Mouse (Mus musculus) layer of hippocampus, postnatal 25 days (tissue): ENCODE measurements around the gene Vnn1. TPM values are rescaled to one million over a fixed set of nuclear protein-coding genes. Genes with fewer than 3 reads are reported as not detected.

Experiments used
- DNase-seq, 2 experiments: peaks; one replicate each; pipeline ENCODE4 v3.0.0; 2022; ENCODE audit warnings: mixed read lengths in 2 of 2, low spot score in 1 of 2; ENCODE audit errors: extremely low spot score in 1 of 2
- total RNA-seq, 2 experiments: library from RNA; stranded (reverse); gene quantifications; 2 replicates each; pipeline ENCODE4 v1.2.3; 2021

Vnn1 gene
- under 1 TPM; 0.14 to 0.39 TPM for total RNA-seq

DNA sequence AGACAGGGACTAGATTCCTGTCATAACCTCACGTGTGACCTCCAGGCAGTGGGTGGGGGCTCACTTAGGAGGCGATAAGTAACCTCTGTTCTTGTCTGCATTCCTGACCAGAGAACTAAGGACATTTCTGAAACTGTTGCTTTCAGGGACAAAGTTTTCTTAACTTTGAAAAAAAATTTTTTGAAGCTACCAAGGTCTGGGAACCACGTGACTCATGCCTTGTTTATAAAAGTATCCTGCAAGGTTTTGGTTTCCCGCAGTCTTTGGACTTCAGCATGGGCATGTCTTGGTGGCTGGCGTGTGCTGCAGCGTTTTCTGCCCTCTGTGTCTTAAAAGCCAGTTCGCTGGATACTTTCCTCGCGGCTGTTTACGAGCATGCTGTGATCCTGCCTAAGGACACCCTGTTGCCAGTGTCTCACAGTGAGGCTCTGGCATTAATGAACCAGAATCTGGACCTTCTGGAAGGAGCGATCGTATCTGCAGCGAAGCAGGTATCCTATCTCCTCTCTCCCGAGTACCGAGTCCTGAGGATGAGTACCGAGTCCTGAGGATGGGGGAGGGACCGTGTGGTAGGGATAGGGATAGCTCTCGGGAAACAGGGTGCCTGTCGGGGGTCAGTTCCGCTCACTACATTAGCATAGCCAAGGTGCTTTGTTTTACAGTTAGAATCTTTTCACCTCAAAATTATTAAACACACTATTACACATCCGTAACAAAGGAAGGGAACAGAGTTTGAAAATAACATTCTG is at the start of gene Vnn1:
Gene Vnn1 (plus strand): TSS at position 88 of the 749 bp plus-strand sequence.
- no peak for DNase-seq

GRCm38 (mm10) chr10:23851228-23851912 is 43.1 kb upstream of the Vnn1 start, which contains the start of gene Vnn3:
Gene Vnn3 (plus strand): TSS chr10:23851462.
- DNase-seq: no peak

DNA sequence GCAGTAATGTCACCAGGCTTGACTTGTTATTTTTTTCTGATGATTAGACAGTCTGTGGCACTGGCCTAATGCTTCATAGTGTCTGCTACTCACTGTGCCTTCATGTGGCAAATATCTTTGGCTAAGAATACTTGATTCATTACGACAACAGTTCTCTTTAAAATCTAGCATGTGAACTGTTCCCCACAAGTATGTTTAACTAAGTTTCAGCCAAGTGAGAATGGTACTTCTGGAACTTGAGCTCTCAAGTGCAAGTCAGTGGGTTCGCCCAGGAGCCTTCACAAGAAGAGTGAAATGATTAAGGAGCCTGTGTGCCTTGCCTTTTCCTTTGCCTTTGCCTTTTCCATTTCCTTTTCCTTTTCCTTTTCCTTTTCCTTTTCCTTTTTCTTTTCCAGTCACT is 42.4 kb upstream of the Vnn1 start:
- no peak for DNase-seq

DNA sequence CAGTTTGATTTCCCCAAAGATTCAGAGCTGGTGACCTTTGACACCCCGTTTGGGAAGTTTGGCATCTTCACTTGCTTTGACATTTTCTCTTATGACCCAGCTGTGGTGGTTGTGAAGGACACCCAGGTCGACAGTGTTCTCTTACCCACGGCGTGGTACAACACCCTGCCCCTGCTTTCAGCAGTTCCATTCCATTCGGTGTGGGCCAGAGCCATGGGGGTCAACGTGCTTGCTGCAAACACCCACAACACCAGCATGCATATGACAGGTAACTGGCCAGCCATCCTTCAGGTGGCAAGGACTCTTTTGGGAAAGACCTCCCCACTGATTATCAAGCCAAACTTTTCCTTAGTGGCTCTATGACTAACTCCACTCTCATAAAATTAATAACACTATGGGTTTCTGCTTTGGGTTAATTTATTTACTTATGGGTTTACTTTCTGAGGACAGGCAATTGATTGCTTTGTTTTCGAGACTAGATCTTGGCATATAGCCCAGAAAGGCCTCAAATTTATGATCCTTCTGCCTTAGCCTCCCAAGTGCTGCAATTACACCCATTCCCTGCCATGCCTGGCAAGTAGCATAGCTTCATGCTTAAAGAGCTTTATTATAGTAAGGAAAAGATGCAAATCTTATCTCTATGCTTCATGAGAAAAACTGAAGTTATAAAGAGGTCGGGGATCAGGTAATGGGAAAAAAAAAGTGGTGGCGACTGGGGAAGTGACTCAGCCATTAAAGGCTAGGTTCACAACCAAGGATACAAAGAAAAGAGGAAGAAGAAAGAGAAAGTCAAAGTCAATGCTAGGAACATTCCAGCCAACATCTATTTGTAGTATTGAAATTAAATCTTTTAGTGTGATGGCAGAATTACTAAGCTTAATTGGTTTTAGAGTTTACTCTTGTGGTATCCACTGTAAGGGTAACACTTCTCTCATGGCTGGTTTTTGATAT is 29.9 kb upstream of the Vnn1 start:
- no peak for DNase-seq

DNA sequence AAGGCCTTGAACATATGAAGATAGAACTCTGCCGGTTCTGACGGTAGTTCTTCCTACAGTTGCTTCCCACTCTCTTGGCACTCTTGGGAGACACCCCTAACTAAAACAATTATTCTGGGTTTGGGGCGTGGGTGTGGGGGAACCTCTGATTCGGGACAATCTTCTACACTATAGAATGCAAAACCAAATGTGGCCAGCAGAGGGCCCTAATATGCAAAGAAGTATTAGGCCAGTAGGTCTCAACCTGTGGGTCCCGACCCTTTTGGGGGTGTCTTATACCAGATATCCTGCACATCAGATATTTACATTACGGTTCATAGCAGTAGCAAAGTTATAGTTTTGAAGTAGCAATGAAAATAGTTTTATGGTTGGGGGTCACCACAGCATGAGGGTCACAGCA is 13.8 kb upstream of the Vnn1 start:
- DNase-seq: peak in 1 of 2 experiments; percentile 31

DNA sequence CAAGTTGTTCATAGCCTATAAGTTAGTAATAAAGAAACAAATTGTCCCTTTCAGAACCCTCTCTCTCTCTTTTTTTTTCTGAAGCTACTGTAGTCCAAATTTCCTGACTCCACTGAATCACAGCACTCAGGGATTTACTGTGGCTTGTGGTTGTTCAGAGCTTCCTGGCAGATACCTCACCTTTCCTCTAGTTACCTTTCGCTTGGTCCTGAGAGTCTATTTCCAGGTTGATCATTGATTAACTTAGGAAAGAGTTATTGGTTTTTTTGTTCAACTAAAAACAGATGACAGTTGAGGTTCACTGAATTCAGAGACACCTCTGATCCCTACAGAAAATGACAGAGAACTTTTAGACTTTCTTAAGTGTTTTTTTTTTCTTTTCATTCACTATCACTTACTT is 9.6 kb upstream of the Vnn1 start:
- no peak for DNase-seq

DNA sequence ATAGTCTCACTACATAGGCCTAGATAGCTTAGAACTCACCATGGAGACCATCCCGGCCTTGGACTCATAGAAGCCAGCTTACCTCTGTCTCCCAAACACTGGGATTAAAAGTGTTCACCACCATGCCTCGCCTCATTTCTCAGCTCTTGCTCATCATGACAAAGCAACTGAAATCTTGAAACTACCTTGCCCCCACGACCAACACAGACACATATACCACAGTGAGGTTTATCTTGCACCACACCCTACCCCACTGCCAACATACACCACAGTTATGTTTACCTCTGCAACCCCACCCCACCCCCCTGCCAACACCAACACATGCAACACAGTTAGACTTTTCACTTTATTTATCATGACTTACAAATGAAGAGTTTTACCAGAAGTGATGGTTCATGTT is 8.4 kb upstream of the Vnn1 start:
- no peak for DNase-seq

GRCm38 (mm10) chr10:23892987-23893386 is 1.5 kb upstream of the Vnn1 start:
- DNase-seq: no peak

GRCm38 (mm10) chr10:23895376-23895775 is 888 bp downstream of the Vnn1 start:
- DNase-seq: no peak

DNA sequence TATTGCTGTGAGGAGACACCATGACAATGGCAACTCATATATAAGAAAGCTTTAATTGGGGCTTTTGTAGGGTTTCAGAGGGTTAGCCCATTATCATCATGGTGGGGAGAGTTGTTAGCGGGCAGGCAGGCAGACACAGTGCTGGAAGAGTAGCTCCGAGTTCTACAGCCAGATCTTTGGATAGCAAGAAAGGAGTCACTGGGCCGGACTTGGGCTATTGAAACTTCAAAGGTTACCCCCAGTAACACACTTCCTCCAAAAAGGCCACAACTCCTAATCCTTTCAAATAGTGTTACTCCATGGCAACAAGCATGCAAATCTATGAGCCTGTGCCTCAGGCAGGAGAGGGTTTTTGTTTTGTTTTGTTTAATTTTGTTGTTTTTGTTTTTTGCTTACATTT is 6.6 kb downstream of the Vnn1 start:
- no peak for DNase-seq

- no peak for DNase-seq
Observed at GRCm38 (mm10) chr10:23905661-23906060, 11.2 kb downstream of the Vnn1 start.

- DNase-seq: no peak
Observed at GRCm38 (mm10) chr10:23920056-23920455, 25.6 kb downstream of the Vnn1 start, which contains the start of gene Taar1. Gene Taar1 (plus strand): TSS chr10:23920356.

- no peak for DNase-seq
Observed at GRCm38 (mm10) chr10:23922468-23922867, 28.0 kb downstream of the Vnn1 start.

- DNase-seq: no peak
Observed at GRCm38 (mm10) chr10:23923941-23924340, 29.5 kb downstream of the Vnn1 start.

DNA sequence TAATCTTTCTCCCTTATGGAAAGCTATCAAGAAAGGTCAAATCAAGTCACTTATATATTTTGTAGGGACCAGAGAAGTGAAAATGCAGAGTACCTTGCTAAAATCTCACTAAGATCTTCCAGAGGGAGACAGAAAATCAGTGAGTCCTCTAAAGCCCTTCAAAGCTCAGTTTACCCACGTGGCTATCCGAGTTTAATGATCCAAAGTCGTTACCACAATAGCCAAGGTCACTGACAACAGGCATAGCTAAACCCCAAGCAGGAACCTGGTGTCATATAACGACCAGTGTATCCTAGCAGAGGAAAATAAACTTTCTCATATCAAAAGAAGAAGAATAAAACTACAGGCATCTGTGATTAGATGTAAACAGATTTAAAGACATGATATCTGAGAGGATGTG is 43.1 kb downstream of the Vnn1 start:
- no peak for DNase-seq

DNA sequence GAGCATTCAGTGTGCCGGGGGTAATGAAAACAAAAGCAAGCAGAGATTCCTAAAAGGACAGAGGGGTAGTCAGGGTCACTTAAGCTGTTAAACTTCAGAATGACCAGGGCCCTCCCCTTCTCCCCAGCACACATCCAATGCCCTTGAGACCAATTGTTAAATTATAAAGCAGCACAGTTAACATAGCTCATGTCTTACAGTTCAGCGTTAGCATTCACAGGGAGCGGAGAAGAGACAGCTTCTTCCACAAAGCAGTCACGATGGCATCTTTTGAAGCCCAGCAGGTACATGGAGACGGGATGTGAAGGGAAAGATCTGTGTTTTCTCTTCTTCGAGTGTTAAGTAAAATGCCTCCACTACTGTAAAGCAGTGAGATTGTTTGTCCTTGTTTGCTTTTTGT is 43.8 kb downstream of the Vnn1 start, which contains the start of gene Taar2:
Gene Taar2 (plus strand): TSS at position 261 of the 400 bp plus-strand sequence.
- no peak for DNase-seq

- DNase-seq: no peak
Observed at GRCm38 (mm10) chr10:23942465-23942864, 48.0 kb downstream of the Vnn1 start.

- DNase-seq: no peak
Observed at GRCm38 (mm10) chr10:23948026-23948425, 53.5 kb downstream of the Vnn1 start.

DNA sequence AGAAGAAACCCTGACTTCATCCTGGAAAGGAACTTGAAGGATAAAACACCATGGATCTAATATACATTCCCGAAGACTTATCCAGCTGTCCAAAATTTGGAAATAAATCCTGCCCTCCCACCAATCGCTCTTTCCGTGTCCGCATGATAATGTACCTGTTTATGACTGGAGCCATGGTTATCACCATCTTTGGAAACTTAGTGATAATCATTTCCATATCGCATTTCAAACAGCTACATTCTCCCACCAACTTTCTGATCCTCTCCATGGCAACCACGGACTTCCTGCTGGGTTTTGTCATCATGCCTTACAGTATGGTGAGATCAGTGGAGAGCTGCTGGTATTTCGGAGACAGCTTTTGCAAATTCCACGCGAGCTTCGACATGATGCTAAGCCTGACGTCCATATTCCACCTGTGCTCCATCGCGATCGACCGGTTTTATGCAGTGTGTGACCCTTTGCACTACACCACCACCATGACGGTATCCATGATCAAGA is 55.1 kb downstream of the Vnn1 start, which contains the start of gene Taar3:
Gene Taar3 (plus strand): TSS at position 51 of the 498 bp plus-strand sequence.
- DNase-seq: no peak

GRCm38 (mm10) chr10:23951714-23952113 is 57.2 kb downstream of the Vnn1 start:
- no peak for DNase-seq
